Mouse (Mus musculus) brown adipose tissue, adult 24 weeks (tissue): ENCODE data around the gene Lag3. TPM values are rescaled to one million over a fixed set of nuclear protein-coding genes. Genes with fewer than 3 reads are reported as not detected.
"Not testable (repeated sequence)": the region's sequence is repeated elsewhere in the genome, so short reads cannot be mapped to it uniquely, and the experiment has no call there.

Experiments used
- H3K27ac ChIP-seq: fragments of 200-500 bp; replicated peaks from 2 replicates; pipeline ENCODE4 v1.5.1; 2012; ENCODE audit warnings: low read depth, mild to moderate bottlenecking, low read length
- H3K4me1 ChIP-seq: fragments of 200-500 bp; 2 replicates; pipeline ENCODE4 v1.6.1; 2012; ENCODE audit warnings: low read length, mixed read lengths; ENCODE audit not compliant: control insufficient read depth, insufficient read depth, insufficient read length
- H3K4me3 ChIP-seq: fragments of 200-500 bp; 2 replicates; pipeline ENCODE4 v1.5.1; 2012; ENCODE audit warnings: low read depth, mild to moderate bottlenecking, low read length, moderate library complexity; ENCODE audit not compliant: insufficient read depth
- polyA plus RNA-seq: library from polyadenylated mRNA; stranded (reverse); fragments of >200 nt; gene quantifications from 2 replicates; pipeline ENCODE4 v1.2.4, GENCODE M21; 2012; ENCODE audit not compliant: missing spikeins, insufficient read depth, insufficient read length

Gene Lag3
- polyA plus RNA-seq, 1 experiment = 12.2 TPM

GRCm38 (mm10) chr6:124894113-124894512 lies 17.4 kb downstream of the Lag3 start:
- H3K27ac ChIP-seq, H3K4me1 ChIP-seq, H3K4me3 ChIP-seq: not testable (repeated sequence)

- no peaks in the 10 kb centered on the region for H3K4me1 ChIP-seq
- H3K27ac ChIP-seq = no peak overlapping the region
- H3K4me3 ChIP-seq = no peak overlapping the region
Measured at GRCm38 (mm10) chr6:124890997-124891396, 20.5 kb downstream of the Lag3 start.

- Histone ChIP-seq H3K4me3 (no peak overlapping the region), H3K4me1 (no peaks in the 10 kb centered on the region; the same call in 1 of the 2 replicates), H3K27ac (no peak overlapping the region)
Measured at GRCm38 (mm10) chr6:124888555-124889125, 22.9 kb downstream of the Lag3 start.

- Histone ChIP-seq H3K27ac (no peak within 1 kb of the TSS), H3K4me3 (no peak within 1 kb of the TSS), H3K4me1 (no peaks in the 10 kb centered on the region; the same call in 1 of the 2 replicates)
Measured at GRCm38 (mm10) chr6:124887986-124888385, 23.5 kb downstream of the Lag3 start, which contains the start of gene Cd4. Gene Cd4 (minus strand): TSS chr6:124888221.

- Histone ChIP-seq H3K4me1 (no peaks in the 10 kb centered on the region; the same call in 1 of the 2 replicates), H3K4me3 (no peak overlapping the region), H3K27ac (no peak overlapping the region)
Measured at GRCm38 (mm10) chr6:124885956-124886381, 25.5 kb downstream of the Lag3 start.

- Histone ChIP-seq H3K27ac (0 out of 2 replicates have a peak overlapping the region, but pooled peaks have one; percentile 18), H3K4me1 (no peaks in the 10 kb centered on the region; the same call in 1 of the 2 replicates), H3K4me3 (no peak overlapping the region)
Measured at GRCm38 (mm10) chr6:124884714-124885500, 26.6 kb downstream of the Lag3 start.

- H3K4me1 ChIP-seq = no peaks in the 10 kb centered on the region; the same call in 1 of the 2 replicates
- no peak overlapping the region for H3K27ac ChIP-seq
- H3K4me3 ChIP-seq = no peak overlapping the region
Measured at GRCm38 (mm10) chr6:124883351-124883750, 28.2 kb downstream of the Lag3 start.

- Histone ChIP-seq H3K4me3 (no peak overlapping the region), H3K27ac (no peak overlapping the region), H3K4me1 (no peaks in the 10 kb centered on the region; the same call in 1 of the 2 replicates)
Measured at GRCm38 (mm10) chr6:124881821-124882220, 29.7 kb downstream of the Lag3 start.

- Histone ChIP-seq H3K4me1 (no peaks in the 10 kb centered on the region), H3K27ac (no peak overlapping the region), H3K4me3 (no peak overlapping the region)
Measured at GRCm38 (mm10) chr6:124879390-124879789, 32.1 kb downstream of the Lag3 start.

- Histone ChIP-seq H3K4me1 (no peaks in the 10 kb centered on the region), H3K4me3 (no peak overlapping the region), H3K27ac (no peak overlapping the region)
Measured at GRCm38 (mm10) chr6:124874348-124874747, 37.2 kb downstream of the Lag3 start.

- no peaks in the 10 kb centered on the region for H3K4me1 ChIP-seq
- no peak overlapping the region for H3K4me3 ChIP-seq
- H3K27ac ChIP-seq = no peak overlapping the region
Measured at GRCm38 (mm10) chr6:124866560-124866959, 44.9 kb downstream of the Lag3 start.

GRCm38 (mm10) chr6:124865766-124866362 lies 45.6 kb downstream of the Lag3 start:
- Histone ChIP-seq H3K27ac (no peak overlapping the region), H3K4me1 (no peaks in the 10 kb centered on the region), H3K4me3 (no peak overlapping the region)

GRCm38 (mm10) chr6:124863658-124864298 lies 47.7 kb downstream of the Lag3 start, which contains the start of gene Gpr162:
Gene Gpr162 (minus strand): TSS chr6:124863983.
- Histone ChIP-seq H3K4me1 (no peaks in the 10 kb centered on the region), H3K4me3 (peak within 1 kb of the TSS; percentile 37; the same call in 1 of the 2 replicates), H3K27ac (no peak within 1 kb of the TSS)

- Histone ChIP-seq H3K27ac (no peak overlapping the region), H3K4me3 (0 out of 2 replicates have a peak overlapping the region, but pooled peaks have one; percentile 18), H3K4me1 (no peaks in the 10 kb centered on the region)
Measured at GRCm38 (mm10) chr6:124863125-124863657, 48.3 kb downstream of the Lag3 start.
